Mouse (Mus musculus) CH12.LX (cell line): ENCODE measurements around the gene Gnptg. TPM values are rescaled to one million over a fixed set of nuclear protein-coding genes. Genes with fewer than 3 reads are reported as not detected.

Experiments used
- DNase-seq: peaks from one replicate; pipeline ENCODE4 v3.0.0-alpha.2; 2013; ENCODE audit errors: extremely low read depth
- H3K27ac ChIP-seq: 2 replicates; pipeline ENCODE4 v1.5.1; 2012; ENCODE audit warnings: low read depth, mild to moderate bottlenecking, control low read depth, moderate library complexity; ENCODE audit not compliant: insufficient read depth
- H3K27me3 ChIP-seq: replicated peaks from 2 replicates; pipeline ENCODE3; 2012; ENCODE audit warnings: inconsistent platforms
- H3K36me3 ChIP-seq, 2 experiments: replicated peaks in 1 of 2; 2 replicates each; pipeline versions ENCODE3 to v1.6.1; 2012; ENCODE audit warnings: inconsistent platforms in 1 of 2, low read length in 1 of 2, mild to moderate bottlenecking in 1 of 2, mixed read lengths in 1 of 2, moderate library complexity in 1 of 2; ENCODE audit not compliant: control insufficient read depth in 1 of 2, insufficient read depth in 1 of 2
- H3K4me1 ChIP-seq, 2 experiments: 2 replicates each; pipeline ENCODE4 v1.6.1; 2012; ENCODE audit warnings: inconsistent platforms in 1 of 2, moderate library complexity in 1 of 2; ENCODE audit not compliant: insufficient read depth in 2 of 2, control insufficient read depth in 1 of 2
- H3K4me2 ChIP-seq: 2 replicates; pipeline ENCODE4 v1.6.1; 2012; ENCODE audit warnings: low read depth, mild to moderate bottlenecking, control low read depth; ENCODE audit not compliant: poor library complexity, insufficient read depth, severe bottlenecking
- H3K4me3 ChIP-seq, 3 experiments: fragments of 150-350 bp in 1 of 3; sonication (generic) in 1 of 3; replicated peaks in 1 of 3; 2 replicates each; pipeline versions ENCODE3 to v1.5.1; 2011 to 2012; ENCODE audit warnings: low read depth in 2 of 3, low read length in 2 of 3, mild to moderate bottlenecking in 2 of 3, moderate library complexity in 2 of 3, control low read depth in 1 of 3, improper control_type of control experiment in 1 of 3, inconsistent platforms in 1 of 3, mixed read lengths in 1 of 3; ENCODE audit not compliant: poor library complexity in 1 of 3
- H3K79me2 ChIP-seq: replicated peaks from 2 replicates; pipeline ENCODE4 v1.6.1; 2012; ENCODE audit warnings: mild to moderate bottlenecking, moderate library complexity; ENCODE audit not compliant: control insufficient read depth, poor library complexity, insufficient read depth, severe bottlenecking; ENCODE audit errors: extremely low read depth
- H3K9ac ChIP-seq: 2 replicates; pipeline ENCODE4 v1.6.1; 2012; ENCODE audit warnings: low read depth, mild to moderate bottlenecking, control low read depth, moderate library complexity; ENCODE audit not compliant: insufficient read depth
- H3K9me3 ChIP-seq: replicated peaks from 2 replicates; pipeline ENCODE3; 2012; ENCODE audit warnings: low read length, inconsistent platforms, mixed read lengths
- CHD2 ChIP-seq: IDR thresholded peaks from 2 replicates; pipeline ENCODE4 v1.6.1; 2011; ENCODE audit warnings: low read length, improper control_type of control experiment
- CTCF ChIP-seq, 2 experiments: IDR thresholded peaks in 1 of 2; conservative IDR thresholded peaks in 1 of 2; 2 replicates each; pipeline ENCODE4 v1.5.1; 2011 to 2012; ENCODE audit warnings: low read depth in 2 of 2, low read length in 2 of 2, improper control_type of control experiment in 1 of 2, inconsistent platforms in 1 of 2, mild to moderate bottlenecking in 1 of 2, moderate library complexity in 1 of 2
- EP300 ChIP-seq: IDR thresholded peaks from 2 replicates; pipeline ENCODE4 v1.6.1; 2011; ENCODE audit warnings: low read length, improper control_type of control experiment
- ETS1 ChIP-seq: conservative IDR thresholded peaks from 2 replicates; pipeline ENCODE4 v1.6.1; 2012; ENCODE audit warnings: low read depth, mild to moderate bottlenecking, inconsistent platforms, low read length, improper control_type of control experiment, moderate library complexity
- HCFC1 ChIP-seq: IDR thresholded peaks from 2 replicates; pipeline ENCODE4 v1.6.1; 2012; ENCODE audit warnings: low read depth, mild to moderate bottlenecking, inconsistent platforms, low read length, improper control_type of control experiment
- JUN ChIP-seq: IDR thresholded peaks from 2 replicates; pipeline ENCODE4 v1.6.1; 2011; ENCODE audit warnings: low read depth, mild to moderate bottlenecking, low read length, improper control_type of control experiment, moderate library complexity; ENCODE audit not compliant: insufficient read depth
- JUND ChIP-seq: conservative IDR thresholded peaks from 2 replicates; pipeline ENCODE4 v1.6.1; 2011; ENCODE audit warnings: low read depth, low read length, improper control_type of control experiment
- KAT2A ChIP-seq: IDR thresholded peaks from 2 replicates; pipeline ENCODE4 v1.6.1; 2012; ENCODE audit warnings: low read length, improper control_type of control experiment, inconsistent platforms; ENCODE audit not compliant: insufficient replicate concordance
- MAFK ChIP-seq: IDR thresholded peaks from 2 replicates; pipeline ENCODE4 v1.6.1; 2011; ENCODE audit warnings: low read length, improper control_type of control experiment; ENCODE audit not compliant: insufficient replicate concordance
- MAX ChIP-seq: IDR thresholded peaks from 2 replicates; pipeline ENCODE4 v1.6.1; 2011; ENCODE audit warnings: low read length, improper control_type of control experiment
- MAZ ChIP-seq: IDR thresholded peaks from 2 replicates; pipeline ENCODE4 v1.6.1; 2012; ENCODE audit warnings: low read depth, mild to moderate bottlenecking, inconsistent platforms, low read length, improper control_type of control experiment, moderate library complexity
- MEF2A ChIP-seq: IDR thresholded peaks from 2 replicates; pipeline ENCODE4 v1.6.1; 2014; ENCODE audit warnings: low read depth, mild to moderate bottlenecking, inconsistent platforms, low read length, improper control_type of control experiment, borderline replicate concordance
- MXI1 ChIP-seq: IDR thresholded peaks from 2 replicates; pipeline ENCODE4 v1.6.1; 2011; ENCODE audit warnings: mild to moderate bottlenecking, low read depth, low read length, improper control_type of control experiment
- MYC ChIP-seq: IDR thresholded peaks from 2 replicates; pipeline ENCODE4 v1.6.1; 2011; ENCODE audit warnings: low read depth, mild to moderate bottlenecking, improper control_type of control experiment, low read length
- NELFE ChIP-seq: IDR thresholded peaks from 2 replicates; pipeline ENCODE4 v1.6.1; 2011; ENCODE audit warnings: low read depth, low read length, improper control_type of control experiment
- NRF1 ChIP-seq: IDR thresholded peaks from 2 replicates; pipeline ENCODE4 v1.6.1; 2014; ENCODE audit warnings: low read depth, mild to moderate bottlenecking, inconsistent platforms, low read length, improper control_type of control experiment, moderate library complexity
- PAX5 ChIP-seq: IDR thresholded peaks from 2 replicates; pipeline ENCODE4 v1.6.1; 2012; ENCODE audit warnings: low read length, inconsistent platforms, mixed read lengths
- POLR2AphosphoS2 ChIP-seq: IDR thresholded peaks from 2 replicates; pipeline ENCODE4 v1.6.1; 2011; ENCODE audit warnings: low read depth, low read length, improper control_type of control experiment
- RAD21 ChIP-seq: IDR thresholded peaks from 2 replicates; pipeline ENCODE4 v1.6.1; 2011; ENCODE audit warnings: low read depth, mild to moderate bottlenecking, low read length, improper control_type of control experiment, moderate library complexity
- TBP ChIP-seq: conservative IDR thresholded peaks from 2 replicates; pipeline ENCODE4 v1.6.1; 2011; ENCODE audit warnings: low read depth, low read length, improper control_type of control experiment
- USF1 ChIP-seq: IDR thresholded peaks from 2 replicates; pipeline ENCODE4 v1.6.1; 2014; ENCODE audit warnings: low read depth, mild to moderate bottlenecking, inconsistent platforms, low read length, improper control_type of control experiment
- USF2 ChIP-seq: conservative IDR thresholded peaks from 2 replicates; pipeline ENCODE4 v1.6.1; 2011; ENCODE audit warnings: low read depth, low read length, improper control_type of control experiment
- ZC3H11A ChIP-seq: IDR thresholded peaks from 2 replicates; pipeline ENCODE4 v1.6.1; 2012; ENCODE audit warnings: low read depth, mild to moderate bottlenecking, inconsistent platforms, low read length, improper control_type of control experiment
- ZKSCAN1 ChIP-seq: IDR thresholded peaks from 2 replicates; pipeline ENCODE4 v1.6.1; 2012; ENCODE audit warnings: low read depth, inconsistent platforms, low read length, improper control_type of control experiment, borderline replicate concordance
- ZMIZ1 ChIP-seq: IDR thresholded peaks from 2 replicates; pipeline ENCODE4 v1.6.1; 2012; ENCODE audit warnings: low read depth, mild to moderate bottlenecking, inconsistent platforms, low read length, improper control_type of control experiment
- dilution Hi-C: fragments of 300-500 bp; cut with MboI; formaldehyde crosslinking; loops from 2 replicates; pipeline ENCODE4 v1.14.3; 2020; ENCODE audit warnings: low sequenced_read_pairs; ENCODE audit not compliant: extremely low pct_unique_long_range_greater_than_20kb, extremely low pct_ligation_motif_present
- in situ Hi-C: fragments of 300-500 bp; cut with MboI; formaldehyde crosslinking; loops from 3 replicates; pipeline ENCODE4 v1.14.3; 2019; ENCODE audit warnings: low sequenced_read_pairs, low pct_ligation_motif_present, low pct_unique_long_range_greater_than_20kb, mixed read lengths
- polyA plus RNA-seq: library from polyadenylated mRNA; unstranded; fragments of >175 nt; gene quantifications from 2 replicates; pipeline ENCODE4 v1.2.1, GENCODE M21; 2012; ENCODE audit warnings: low read depth; ENCODE audit not compliant: insufficient read length
- total RNA-seq, 2 experiments: library from RNA; depleted of rRNA; stranded (reverse); fragments of 300-350 nt in 1 of 2; fragments of >200 nt in 1 of 2; gene quantifications; 2 replicates each; pipeline ENCODE4 v1.2.3; 2012 to 2014

The Gnptg gene
- total and polyA plus RNA-seq, 3 experiments, result 20.7 to 27.0 (median 24.5) TPM

DNA sequence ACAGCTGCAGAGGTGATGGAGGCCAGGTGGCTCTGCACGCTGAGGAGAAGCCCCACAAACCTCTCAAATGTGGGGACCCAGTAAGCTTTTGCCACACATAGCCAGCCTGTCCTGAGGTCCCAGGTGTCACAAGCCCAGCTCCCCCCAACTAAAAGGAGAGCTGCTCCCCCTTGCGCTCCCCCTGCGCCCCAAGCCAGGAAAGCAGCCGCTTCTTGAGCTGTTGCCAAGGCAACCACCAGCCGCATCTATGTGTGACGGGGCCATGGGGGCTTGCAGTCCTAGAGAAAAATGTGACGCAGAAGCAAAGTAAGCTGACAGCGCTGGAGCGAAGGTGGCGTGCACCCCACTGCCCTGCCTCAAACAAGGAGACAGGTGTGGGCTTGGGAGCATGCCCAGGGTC is 13.8 kb upstream of the Gnptg start:
- no peak overlapping the region for H3K27ac ChIP-seq
- H3K9me3 ChIP-seq, result no peaks in the 10 kb centered on the region
- dilution Hi-C loops, result no loop called here
- peaks cover 3 to 18% of the 10 kb centered on the region in 2 experiments for H3K36me3 ChIP-seq
- TF ChIP-seq MAX, result no peak
- no peak for TF ChIP-seq MXI1
- TF ChIP-seq POLR2AphosphoS2, result no peak
- no peak for TF ChIP-seq HCFC1
- TF ChIP-seq RAD21, result no peak
- TF ChIP-seq JUND, result no peak
- TF ChIP-seq ZC3H11A, result no peak
- TF ChIP-seq CHD2, result no peak
- TF ChIP-seq NELFE, result no peak
- no peak for TF ChIP-seq ZKSCAN1
- TF ChIP-seq, all 38 proteins: peak for 0
- no peak overlapping the region for H3K4me2 ChIP-seq
- peaks cover 19% of the 10 kb centered on the region for H3K27me3 ChIP-seq
- no peak for DNase-seq
- H3K9ac ChIP-seq, result no peak overlapping the region
- no peaks in the 10 kb centered on the region for H3K79me2 ChIP-seq
- in situ Hi-C loops, result no loop called here
- H3K4me3 ChIP-seq, result no peak overlapping the region
- peaks cover 4 to 13% of the 10 kb centered on the region in 2 experiments; a peak in 3 of 4 replicates for H3K4me1 ChIP-seq

- dilution Hi-C loops (no loop called here), in situ Hi-C loops (no loop called here)
- H3K27me3 ChIP-seq, result peaks cover 19% of the 10 kb centered on the region
- no peak overlapping the region for H3K9ac ChIP-seq
- no peak overlapping the region for H3K27ac ChIP-seq
- H3K36me3 ChIP-seq, result peaks cover 0 to 7% of the 10 kb centered on the region in 2 experiments
- no peak for DNase-seq
- peaks cover 0 to 2% of the 10 kb centered on the region in 2 experiments; a peak in 1 of 4 replicates for H3K4me1 ChIP-seq
- TF ChIP-seq CTCF (conservative IDR thresholded peaks at IDR 0.05 in 1 of 2, IDR thresholded peaks at IDR 0.05 in 1 of 2; ENCODE audit: low read depth in 2 of 2, low read length in 2 of 2), result no peak
- TF ChIP-seq TBP, result no peak
- no peak for TF ChIP-seq USF1
- no peak for TF ChIP-seq ETS1
- no peak for TF ChIP-seq KAT2A
- no peak for TF ChIP-seq MAX
- no peak for TF ChIP-seq MAZ
- no peak for TF ChIP-seq PAX5
- no peak for TF ChIP-seq MXI1
- no peak for TF ChIP-seq MYC
- TF ChIP-seq NRF1, result no peak
- TF ChIP-seq EP300, result no peak
- TF ChIP-seq JUN, result no peak
- no peak for TF ChIP-seq MEF2A
- no peak for TF ChIP-seq POLR2AphosphoS2
- no peak for TF ChIP-seq RAD21
- no peak for TF ChIP-seq ZMIZ1
- TF ChIP-seq MAFK, result no peak
- TF ChIP-seq NELFE, result no peak
- TF ChIP-seq USF2, result no peak
- TF ChIP-seq, all 38 proteins: peak for 0
- Histone ChIP-seq H3K79me2 (no peaks in the 10 kb centered on the region), H3K4me3 (no peak overlapping the region), H3K9me3 (no peaks in the 10 kb centered on the region), H3K4me2 (no peak overlapping the region)
Measured at GRCm38 (mm10) chr17:25252643-25253042, 12.7 kb upstream of the Gnptg start.
